Mouse (Mus musculus) lung, postnatal 0 days (tissue): Measurements from ENCODE around the gene Trak1.

Source experiments
- CTCF ChIP-seq: IDR thresholded peaks from 2 replicates; pipeline ENCODE4 v1.5.1; 2016; ENCODE audit warnings: antibody characterized with exemption, mild to moderate bottlenecking
- EP300 ChIP-seq: IDR thresholded peaks from 2 replicates; pipeline ENCODE4 v1.6.1; 2016; ENCODE audit warnings: antibody characterized with exemption, mild to moderate bottlenecking, control low read depth

- TF ChIP-seq CTCF (no peak), EP300 (no peak)
These were observed 23.1 kb downstream of the Trak1 start for GRCm38 (mm10) chr9:121320433-121320832.
